Mouse (Mus musculus) megakaryocyte progenitor cell, adult 5-6 weeks (primary cell): ENCODE measurements around the gene Gnb4. TPM values are rescaled to one million over a fixed set of nuclear protein-coding genes. Genes with fewer than 3 reads are reported as not detected.

Experiments
- ATAC-seq: replicated peaks from 2 replicates; pipeline ENCODE4 v1.8.0; 2016; ENCODE audit warnings: mild to moderate bottlenecking, moderate TSS enrichment, inconsistent platforms; ENCODE audit not compliant: poor library complexity
- total RNA-seq, 2 experiments: library from RNA; stranded (forward) in 1 of 2; stranded (reverse) in 1 of 2; fragments of 157-497, 149-512 nt in 1 of 2; fragments of 200-1000 nt in 1 of 2; gene quantifications; 2 replicates each; pipeline versions ENCODE4 v1.2.3 to v1.2.4; 2015 to 2017

Gnb4 gene
- total RNA-seq, 2 experiments from 2014 or later, result 3.0 to 8.3 TPM

- ATAC-seq, result 0 out of 2 replicates have a peak, but pooled peaks have one; percentile 1
Observed at GRCm38 (mm10) chr3:32616006-32616330, 417 bp downstream of the Gnb4 start.

GRCm38 (mm10) chr3:32615376-32615775 lies 1.0 kb downstream of the Gnb4 start:
- no peak for ATAC-seq

GRCm38 (mm10) chr3:32614786-32615185 lies 1.6 kb downstream of the Gnb4 start:
- ATAC-seq, result no peak

GRCm38 (mm10) chr3:32611606-32612170 lies 4.7 kb downstream of the Gnb4 start:
- ATAC-seq, result no peak

- ATAC-seq, result peak; percentile 79
Observed at GRCm38 (mm10) chr3:32610560-32610959, 5.8 kb downstream of the Gnb4 start.

- ATAC-seq, result no peak
Observed at GRCm38 (mm10) chr3:32609233-32609632, 7.2 kb downstream of the Gnb4 start.

GRCm38 (mm10) chr3:32601055-32601454 lies 15.3 kb downstream of the Gnb4 start:
- peak; percentile 55 for ATAC-seq

GRCm38 (mm10) chr3:32599328-32599727 lies 17.1 kb downstream of the Gnb4 start:
- ATAC-seq, result peak; percentile 65; the same call in 1 of the 2 replicates

- no peak for ATAC-seq
Observed at GRCm38 (mm10) chr3:32595080-32595479, 21.3 kb downstream of the Gnb4 start.

GRCm38 (mm10) chr3:32586274-32586673 lies 30.1 kb downstream of the Gnb4 start:
- peak; percentile 42 for ATAC-seq

GRCm38 (mm10) chr3:32583489-32583888 lies 32.9 kb downstream of the Gnb4 start:
- ATAC-seq, result no peak

- ATAC-seq, result no peak
Observed at GRCm38 (mm10) chr3:32581911-32582310, 34.5 kb downstream of the Gnb4 start.

- no peak for ATAC-seq
Observed at GRCm38 (mm10) chr3:32580738-32581137, 35.6 kb downstream of the Gnb4 start.

- ATAC-seq, result no peak
Observed at GRCm38 (mm10) chr3:32578772-32579171, 37.6 kb downstream of the Gnb4 start.

- no peak for ATAC-seq
Observed at GRCm38 (mm10) chr3:32575151-32575550, 41.2 kb downstream of the Gnb4 start.

GRCm38 (mm10) chr3:32573881-32574280 lies 42.5 kb downstream of the Gnb4 start:
- ATAC-seq, result no peak

GRCm38 (mm10) chr3:32573086-32573485 lies 43.3 kb downstream of the Gnb4 start:
- ATAC-seq, result no peak

- ATAC-seq, result no peak
Observed at GRCm38 (mm10) chr3:32563401-32563800, 53.0 kb downstream of the Gnb4 start.

- ATAC-seq, result peak; percentile 70
Observed at GRCm38 (mm10) chr3:32553061-32553460, 63.3 kb downstream of the Gnb4 start.

- no peak for ATAC-seq
Observed at GRCm38 (mm10) chr3:32538091-32538490, 78.3 kb downstream of the Gnb4 start.

GRCm38 (mm10) chr3:32537556-32537955 lies 78.8 kb downstream of the Gnb4 start:
- no peak for ATAC-seq

GRCm38 (mm10) chr3:32535692-32536091 lies 80.7 kb downstream of the Gnb4 start:
- ATAC-seq, result peak; percentile 78
